Mouse (Mus musculus) activated CD4-positive, CD25-positive, alpha-beta regulatory T cell (primary cell): ENCODE data around the gene Fgl2. TPM values are rescaled to one million over a fixed set of nuclear protein-coding genes. Genes with fewer than 3 reads are reported as not detected.

ENCODE experiments used
- polyA plus RNA-seq, 2 experiments: library from polyadenylated mRNA; unstranded; fragments of 100-300 nt; shearing (Covaris generic); gene quantifications; one replicate each; pipeline ENCODE4 v1.2.1; 2017

Fgl2 gene
- polyA plus RNA-seq: 100 to 1,000 TPM in 1 of 2 experiments, 10 to 100 TPM in 1; 48.2 to 197 TPM

DNA sequence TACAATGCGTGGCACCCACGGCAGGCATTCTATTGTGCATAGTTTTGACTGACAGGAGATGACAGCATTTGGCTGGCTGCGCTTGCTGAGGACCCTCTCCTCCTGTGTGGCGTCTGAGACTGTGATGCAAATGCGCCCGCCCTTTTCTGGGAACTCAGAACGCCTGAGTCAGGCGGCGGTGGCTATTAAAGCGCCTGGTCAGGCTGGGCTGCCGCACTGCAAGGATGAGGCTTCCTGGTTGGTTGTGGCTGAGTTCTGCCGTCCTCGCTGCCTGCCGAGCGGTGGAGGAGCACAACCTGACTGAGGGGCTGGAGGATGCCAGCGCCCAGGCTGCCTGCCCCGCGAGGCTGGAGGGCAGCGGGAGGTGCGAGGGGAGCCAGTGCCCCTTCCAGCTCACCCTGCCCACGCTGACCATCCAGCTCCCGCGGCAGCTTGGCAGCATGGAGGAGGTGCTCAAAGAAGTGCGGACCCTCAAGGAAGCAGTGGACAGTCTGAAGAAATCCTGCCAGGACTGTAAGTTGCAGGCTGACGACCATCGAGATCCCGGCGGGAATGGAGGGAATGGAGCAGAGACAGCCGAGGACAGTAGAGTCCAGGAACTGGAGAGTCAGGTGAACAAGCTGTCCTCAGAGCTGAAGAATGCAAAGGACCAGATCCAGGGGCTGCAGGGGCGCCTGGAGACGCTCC, at the start of gene Fgl2:
TSS of gene Fgl2 (plus strand) at position 150 of the 687 bp plus-strand sequence.

DNA sequence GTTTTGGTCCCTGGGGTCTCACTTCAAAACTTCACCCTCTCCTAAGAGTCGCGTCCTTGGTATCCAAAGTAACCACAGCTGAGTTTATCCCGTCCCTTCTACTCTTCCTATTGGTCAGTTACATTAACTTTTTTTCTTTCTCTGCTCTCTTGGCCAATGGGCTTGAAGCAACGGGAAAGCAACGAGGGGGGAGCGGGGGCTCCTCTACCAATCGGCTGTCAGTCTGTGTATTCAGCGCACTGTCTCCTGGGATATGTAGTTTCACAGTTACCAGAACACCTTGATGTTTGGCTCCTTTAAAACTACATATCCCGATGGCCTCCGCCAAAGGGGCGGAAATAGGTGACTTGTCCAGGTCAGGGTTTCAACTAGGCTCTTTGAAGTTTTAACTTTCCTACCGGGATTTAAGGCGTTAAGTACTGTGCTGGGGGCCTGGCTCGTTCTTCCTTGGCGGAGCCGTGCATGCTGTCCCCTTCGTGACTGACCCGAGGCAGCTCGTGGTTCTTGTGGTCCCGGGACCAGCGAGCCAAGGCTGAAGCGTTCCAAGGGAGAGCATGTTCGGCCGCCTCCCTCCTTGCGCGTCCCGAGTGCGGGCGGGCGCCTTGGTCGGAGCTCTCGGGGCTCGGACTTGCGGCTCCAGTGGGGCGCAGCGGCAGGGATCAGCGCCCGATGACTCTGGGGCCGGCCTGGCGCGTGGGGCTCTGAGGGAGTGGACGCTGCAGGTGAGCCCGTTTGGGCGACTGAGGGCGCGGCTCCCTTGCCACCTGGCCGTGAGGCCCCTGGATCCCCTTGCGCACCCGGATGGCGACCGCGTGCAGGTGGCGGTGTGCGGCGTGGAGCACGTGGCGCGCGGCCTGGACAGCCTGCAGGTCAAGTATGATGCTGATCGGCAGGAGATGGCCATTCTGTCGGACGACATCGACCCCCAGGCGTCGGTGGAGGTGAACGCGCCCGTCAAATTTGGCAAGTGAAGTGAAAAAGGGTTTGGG, 52.5 kb downstream of the Fgl2 start, which contains the start of the genes Ccdc146 and Fam185a:
TSS of gene Ccdc146 (minus strand) at position 64 of the 989 bp plus-strand sequence.
TSS of gene Fam185a (plus strand) at position 345 of the 989 bp plus-strand sequence.

Other genes with a start within 250 kb of the Fgl2 start
- gene Gsap, start 186.4 kb upstream of the Fgl2 start, polyA plus RNA-seq: 10 to 100 TPM; 30.3 to 32.0 TPM
- gene Ccdc146, start 52.0 kb downstream of the Fgl2 start, polyA plus RNA-seq: under 1 TPM; 0.14 to 0.49 TPM
- gene Fam185a, start 52.3 kb downstream of the Fgl2 start, polyA plus RNA-seq: 1 to 10 TPM; 8.2 to 9.7 TPM
- under 1 TPM in 1 of 2 experiments, not detected in 1; 0.18 TPM for gene Lrrc17, start 170.9 kb downstream of the Fgl2 start, polyA plus RNA-seq